9 mouse cellular contexts compared by ENCODE assay signal in genomic region chr2:31815367-31815766, GRCm38 (mm10). TPM values are rescaled to one million over a fixed set of nuclear protein-coding genes. Genes with fewer than 3 reads are reported as not detected.
DNase-seq lines count a peak whose midpoint lies in the region; ATAC-seq and TF ChIP-seq lines count a peak whose summit lies in the region.
"Had no signal": no experiment of that assay in that cellular context is flagged by ENCODE, and none has a peak within 500 bp of the region (broad histone marks: within the 10 kb centered on the region; RNA-seq: fewer than 3 reads in every experiment).

No protein-coding gene starts in this region.

- intact Hi-C loops in heart, adult 2 months (cut with DNase I) = loop anchor here (2.0 kb wide), 1 partner anchor 99 kb away; no protein-coding TSS in a partner anchor
- intact Hi-C loops in heart, postnatal 25 days (cut with DNase I) = no loop called here

- H3K27ac ChIP-seq in heart, adult 2 months = no peak overlapping the region
- no peak overlapping the region for H3K27ac ChIP-seq in hindbrain, embryonic 11.5 days (ENCODE audit: low read depth, low read length)
- H3K27ac ChIP-seq in spleen, adult 2 months (ENCODE audit: insufficient read depth, low read length) = no peak overlapping the region
- H3K27ac ChIP-seq: limb, embryonic 13.5 days had no signal

- TF ChIP-seq CTCF in heart, adult 2 months (IDR thresholded peaks at IDR 0.05) = peak; percentile 65
- peak; percentile 81; the same call in 1 of the 2 replicates for TF ChIP-seq CTCF in spleen, adult 2 months (IDR thresholded peaks at IDR 0.05; ENCODE audit: extremely low read depth, insufficient read depth, insufficient read length, insufficient replicate concordance)

- H3K79me2 ChIP-seq in heart, adult 2 months (replicated peaks; ENCODE audit: control insufficient read depth, insufficient read depth, low read length) = no peaks in the 10 kb centered on the region

- TF ChIP-seq POLR2A in heart, adult 2 months (IDR thresholded peaks at IDR 0.05; ENCODE audit: insufficient read depth, low read depth, low read length) = no peak
- no peak for TF ChIP-seq POLR2A in spleen, adult 2 months (IDR thresholded peaks at IDR 0.05; ENCODE audit: low read depth, low read length)

- ATAC-seq in hindbrain, embryonic 11.5 days (ENCODE audit: low FRiP score) = no peak
- 0 out of 2 replicates have a peak, but pooled peaks have one; percentile 17 for ATAC-seq in megakaryocyte, adult 5-6 weeks (ENCODE audit: poor library complexity, severe bottlenecking)

- no peak overlapping the region for H3K9ac ChIP-seq in heart, adult 2 months (ENCODE audit: low read depth, low read length)
- no peak overlapping the region for H3K9ac ChIP-seq in hindbrain, embryonic 11.5 days (ENCODE audit: low read depth, low read length)
- H3K9ac ChIP-seq: limb, embryonic 13.5 days had no signal

- no peaks in the 10 kb centered on the region for H3K27me3 ChIP-seq in heart, adult 2 months (ENCODE audit: control insufficient read depth, insufficient read depth, low read length)
- no peaks in the 10 kb centered on the region for H3K27me3 ChIP-seq in hindbrain, embryonic 11.5 days (ENCODE audit: control insufficient read depth, insufficient read depth, low read length)
- H3K27me3 ChIP-seq in spleen, adult 2 months (ENCODE audit: control insufficient read depth, insufficient read depth, low read length) = no peaks in the 10 kb centered on the region

- H3K9me3 ChIP-seq in hindbrain, embryonic 11.5 days (ENCODE audit: control insufficient read depth, low read length) = no peaks in the 10 kb centered on the region
- H3K9me3 ChIP-seq: limb, embryonic 13.5 days had no signal

- 19% methylated on average over 5 of the region's 5 CpGs for WGBS in heart, adult 2 months
- 24% methylated on average over 5 of the region's 5 CpGs for WGBS in hindbrain, embryonic 11.5 days
- 29% methylated on average over 5 of the region's 5 CpGs for whole genome bisulfite sequencing in spleen, adult 2 months

- TF ChIP-seq EP300 in heart, adult 2 months (IDR thresholded peaks at IDR 0.05; ENCODE audit: insufficient read depth, low read depth, low read length) = no peak

- no peak overlapping the region for H3K4me3 ChIP-seq in heart, adult 2 months
- no peak overlapping the region for H3K4me3 ChIP-seq in hindbrain, embryonic 11.5 days (ENCODE audit: low read depth, low read length)
- H3K4me3 ChIP-seq in spleen, adult 2 months (ENCODE audit: extremely low read depth, insufficient read depth, insufficient read length) = no peak overlapping the region
- H3K4me3 ChIP-seq: limb, embryonic 13.5 days had no signal

- H3K36me3 ChIP-seq in heart, adult 2 months (ENCODE audit: control insufficient read depth, insufficient read depth, low read length) = no peaks in the 10 kb centered on the region
- H3K36me3 ChIP-seq in hindbrain, embryonic 11.5 days (ENCODE audit: control insufficient read depth, insufficient read depth, low read length) = no peaks in the 10 kb centered on the region
- H3K36me3 ChIP-seq in spleen, adult 2 months (ENCODE audit: control insufficient read depth, insufficient read depth, low read length) = no peaks in the 10 kb centered on the region
- H3K36me3 ChIP-seq: limb, embryonic 13.5 days had no signal

- H3K4me2 ChIP-seq in hindbrain, embryonic 11.5 days (replicated peaks; ENCODE audit: low read depth, low read length) = no peak overlapping the region
- H3K4me2 ChIP-seq: limb, embryonic 13.5 days had no signal

- DNase-seq in heart, adult 2 months = peak in 1 of 2 experiments; percentile 47
- DNase-seq in heart, postnatal 25 days (ENCODE audit: low spot score) = no peak
- DNase-seq in adrenal gland, adult 2 months = peak; percentile 57
- DNase-seq in embryo, embryonic 10 days (ENCODE audit: low spot score) = peak; percentile 84
- DNase-seq in hindbrain, embryonic 11.5 days (ENCODE audit: low spot score) = peak; percentile 75
- DNase-seq in layer of hippocampus, adult 8-10 months (ENCODE audit: low spot score in 2 of 2) = peak; percentile 42 to 67
- peak; percentile 36 to 72 for DNase-seq in spleen, adult 2 months (ENCODE audit: low read depth in 1 of 2, low spot score in 2 of 2)

- no peaks in the 10 kb centered on the region for H3K4me1 ChIP-seq in heart, adult 2 months (ENCODE audit: control insufficient read depth, insufficient read depth, low read length)
- 0 out of 2 replicates have a peak, but pooled peaks cover 1% of the 10 kb centered on the region for H3K4me1 ChIP-seq in hindbrain, embryonic 11.5 days (replicated peaks; ENCODE audit: control insufficient read depth, insufficient read depth, low read length)
- peaks cover 15% of the 10 kb centered on the region; the same call in 1 of the 2 replicates for H3K4me1 ChIP-seq in spleen, adult 2 months (ENCODE audit: control insufficient read depth, insufficient read depth, insufficient read length)

RNA-seq across cellular contexts. Expression of gene Qrfp, which starts 5.0 kb away (rescaled TPM):
- total RNA-seq in heart, adult 2 months (2021) = not detected
- 0.04 TPM in 1 of 2 replicates, not detected in the other for polyA plus RNA-seq in heart, adult 2 months (2012; rRNA removed)
- total RNA-seq in heart, postnatal 25 days (2021) = not detected
- total RNA-seq in adrenal gland, adult 2 months (2021) = not detected
- polyA plus RNA-seq in adrenal gland, adult 2 months (2012; rRNA removed) = not detected in 2 replicates
- polyA plus RNA-seq in hindbrain, embryonic 11.5 days (2014; fragmentation: Nextera tagmentation; extraction: Ambion mirVana) = 0.08 and 0.28 TPM in 2 replicates
- not detected for total RNA-seq in layer of hippocampus, adult 8-10 months (2022)
- total RNA-seq in megakaryocyte, adult 5-6 weeks (2015) = 0.57 and 0.65 TPM in 2 replicates
- total RNA-seq in megakaryocyte, adult 5-6 weeks (2017) = 0.04 and 0.29 TPM in 2 replicates
- polyA plus RNA-seq in spleen, adult 2 months (2012; rRNA removed) = 0.93 and 1.1 TPM in 2 replicates

RNA-seq across cellular contexts. Expression of gene Fibcd1, which starts 30.4 kb away (rescaled TPM):
- total RNA-seq in heart, adult 2 months (2021) = not detected
- not detected in 2 replicates for polyA plus RNA-seq in heart, adult 2 months (2012; rRNA removed)
- not detected for total RNA-seq in heart, postnatal 25 days (2021)
- not detected for total RNA-seq in adrenal gland, adult 2 months (2021)
- polyA plus RNA-seq in adrenal gland, adult 2 months (2012; rRNA removed) = 0.06 and 0.07 TPM in 2 replicates
- polyA plus RNA-seq in hindbrain, embryonic 11.5 days (2014; fragmentation: Nextera tagmentation; extraction: Ambion mirVana) = 0.74 and 0.91 TPM in 2 replicates
- 100 to 1,000 TPM in 1 of 4 experiments, 10 to 100 TPM in 3; 82.5 to 102 (median 90.0) TPM for total RNA-seq in layer of hippocampus, adult 8-10 months (2022)
- total RNA-seq in megakaryocyte, adult 5-6 weeks (2015) = not detected in 2 replicates
- total RNA-seq in megakaryocyte, adult 5-6 weeks (2017) = 0.04 TPM in 1 of 2 replicates, not detected in the other
- polyA plus RNA-seq in spleen, adult 2 months (2012; rRNA removed) = 0.16 and 0.20 TPM in 2 replicates

Comparison
In these comparisons a context has a peak if more than half of its experiments do, and no peak if none do; other contexts are left out.
1. RNA of gene Fibcd1, which starts 30.4 kb away (total RNA-seq): 82.5 to 102 TPM in layer of hippocampus, adult 8-10 months; not detected in adrenal gland, adult 2 months, not detected in heart, adult 2 months, not detected in heart, postnatal 25 days and 0.04 TPM in megakaryocyte, adult 5-6 weeks; every median in the first group is over 10 times any median in the second.